Mouse (Mus musculus): ENCODE data around the gene Macf1. TPM values are rescaled to one million over a fixed set of nuclear protein-coding genes. Genes with fewer than 3 reads are reported as not detected.

Gene Macf1
- total RNA-seq, 2 experiments from 2014 or later: 55.6 to 75.8 TPM

- no peak for DNase-seq
Observed at GRCm38 (mm10) chr4:123409034-123409692, 275.0 kb downstream of the Macf1 start.

DNA sequence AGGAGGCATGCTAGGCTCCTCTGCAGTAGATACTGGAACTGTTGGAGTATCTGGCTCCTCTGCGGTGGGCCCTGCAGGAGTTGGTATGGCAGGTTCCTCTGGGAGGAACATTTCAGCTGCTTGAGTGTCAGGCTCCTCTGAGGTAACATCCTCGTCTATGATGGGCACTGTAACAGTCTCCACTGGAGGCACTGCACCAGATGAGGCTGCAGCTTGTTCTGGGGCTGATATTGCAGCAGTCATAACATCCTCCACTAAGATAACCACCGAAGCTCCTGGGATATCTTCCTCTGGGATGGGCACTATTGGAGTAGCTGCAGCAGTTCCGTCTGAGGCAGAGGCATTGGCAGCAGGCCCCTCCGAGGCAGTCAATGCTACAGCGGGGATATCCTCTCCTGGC is 276.4 kb downstream of the Macf1 start:
- no peak for DNase-seq

- DNase-seq: no peak
Observed at GRCm38 (mm10) chr4:123404056-123404455, 280.1 kb downstream of the Macf1 start.

- DNase-seq: no peak
Observed at GRCm38 (mm10) chr4:123402244-123402643, 281.9 kb downstream of the Macf1 start.

GRCm38 (mm10) chr4:123401265-123401664 is 282.9 kb downstream of the Macf1 start:
- DNase-seq: no peak

DNA sequence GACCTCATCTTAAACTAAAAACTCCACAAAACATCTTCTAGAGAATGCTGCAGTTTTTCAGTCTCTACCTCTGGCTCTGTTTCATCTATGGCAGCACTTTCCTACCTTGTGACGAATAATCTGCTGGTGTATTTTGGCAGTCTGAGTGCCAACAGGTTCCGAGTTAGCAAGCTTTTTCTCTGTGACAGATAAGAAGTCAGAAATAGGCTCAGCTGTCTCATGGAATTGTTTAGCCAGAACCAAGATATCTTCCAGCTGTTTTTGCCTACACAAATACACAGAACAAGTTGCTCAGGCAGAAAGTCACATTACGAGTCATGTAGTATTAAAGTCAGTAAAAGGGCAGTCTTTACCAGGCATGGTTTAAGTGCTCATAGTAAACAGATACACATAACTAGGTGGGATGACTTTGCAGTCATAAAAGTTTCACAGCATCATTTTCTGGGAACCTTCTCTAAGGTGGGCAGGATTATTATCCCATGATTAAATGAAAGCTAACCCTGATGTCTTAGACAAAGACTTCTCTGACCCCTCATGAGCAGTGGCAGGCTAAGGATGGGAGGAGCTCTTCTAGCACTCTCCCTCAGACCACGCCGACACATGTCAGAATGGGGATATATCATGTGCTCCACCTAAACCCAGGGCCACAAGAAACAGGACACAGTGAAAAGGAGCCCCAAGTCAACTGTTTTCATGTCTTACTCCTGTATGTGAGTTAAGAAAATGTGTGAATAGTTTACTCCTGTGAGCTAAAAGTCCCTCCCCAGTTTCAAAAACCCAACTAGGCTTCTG is 286.3 kb downstream of the Macf1 start:
- no peak for DNase-seq

DNA sequence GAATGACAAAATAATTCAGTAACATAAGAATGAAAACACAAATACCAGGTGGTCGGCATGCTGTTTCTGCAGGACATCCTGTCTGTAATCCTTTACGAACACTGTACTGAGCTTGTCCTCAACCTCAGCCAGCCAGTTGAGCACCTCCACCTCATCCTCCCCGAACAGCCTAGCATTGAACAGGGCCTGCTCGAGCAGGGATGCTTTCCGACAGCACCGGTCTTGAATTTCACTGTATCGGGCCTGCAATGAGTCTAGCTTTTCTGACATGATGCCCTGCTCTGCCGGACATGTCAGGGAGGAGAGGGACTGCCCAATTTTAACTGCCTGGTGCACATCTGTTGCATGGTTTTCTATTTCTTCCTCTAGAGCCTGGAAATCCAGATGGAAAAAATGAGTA is 287.1 kb downstream of the Macf1 start:
- no peak for DNase-seq

GRCm38 (mm10) chr4:123395435-123396000 is 288.6 kb downstream of the Macf1 start:
- no peak for DNase-seq

- no peak for DNase-seq
Observed at GRCm38 (mm10) chr4:123394878-123395277, 289.3 kb downstream of the Macf1 start.

DNA sequence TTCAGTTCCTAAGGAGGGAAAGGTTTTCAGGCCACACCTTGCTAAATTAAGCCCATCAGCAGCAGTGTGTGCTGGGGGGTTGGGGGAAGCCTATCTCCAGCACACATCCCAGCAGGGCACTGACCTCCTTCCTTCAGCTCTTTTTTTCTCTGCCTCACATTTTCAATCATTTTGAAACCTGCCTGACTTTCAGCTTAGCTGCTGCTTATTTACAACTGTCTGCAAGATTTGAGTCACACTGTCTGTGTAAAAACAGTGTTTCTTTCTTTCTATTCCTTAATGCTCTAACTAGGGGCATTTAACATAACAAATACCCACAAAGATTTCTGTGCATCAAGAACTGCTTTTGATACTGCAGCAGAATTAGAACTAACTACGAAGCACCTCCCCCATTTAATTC is 289.9 kb downstream of the Macf1 start:
- no peak for DNase-seq

DNA sequence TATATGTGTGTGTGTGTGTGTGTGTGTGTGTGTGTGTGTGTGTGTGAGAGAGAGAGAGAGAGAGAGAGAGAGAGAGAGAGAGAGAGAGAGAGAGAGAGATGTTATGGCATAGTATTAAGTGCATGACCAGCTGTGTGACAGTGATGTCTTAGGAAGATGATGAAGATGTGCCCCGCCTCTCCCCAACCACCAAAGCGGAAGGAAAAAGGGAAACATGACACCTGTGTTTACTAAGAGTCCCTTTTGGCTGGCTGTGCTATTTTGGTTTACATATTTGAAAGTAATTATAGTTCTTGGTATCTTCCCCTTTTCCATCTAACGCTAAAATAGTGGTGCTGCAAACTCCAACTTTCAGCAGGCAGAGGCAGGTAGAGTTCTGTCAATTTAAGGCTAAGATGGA is 291.2 kb downstream of the Macf1 start:
- no peak for DNase-seq

DNA sequence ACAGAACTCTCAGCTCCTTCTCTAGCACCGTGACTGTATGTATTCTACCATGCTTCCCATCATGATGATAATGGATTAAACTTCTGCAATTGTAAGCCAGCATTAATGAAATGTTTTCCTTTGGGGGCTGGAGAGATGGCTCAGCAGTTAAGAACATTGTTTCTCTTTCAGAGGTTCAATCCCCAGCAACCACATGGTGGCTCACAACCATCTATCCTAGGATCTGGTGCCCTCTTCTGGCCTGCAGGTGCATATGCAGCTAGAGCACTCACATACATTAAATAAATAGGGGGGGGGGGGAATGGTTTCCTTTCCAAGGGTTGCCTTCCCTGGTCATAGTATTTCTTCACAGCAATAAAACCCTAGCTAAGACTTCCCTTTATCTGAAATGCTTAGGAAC is 292.0 kb downstream of the Macf1 start:
- no peak for DNase-seq

- DNase-seq: no peak
Observed at GRCm38 (mm10) chr4:123385028-123385427, 299.1 kb downstream of the Macf1 start.

DNA sequence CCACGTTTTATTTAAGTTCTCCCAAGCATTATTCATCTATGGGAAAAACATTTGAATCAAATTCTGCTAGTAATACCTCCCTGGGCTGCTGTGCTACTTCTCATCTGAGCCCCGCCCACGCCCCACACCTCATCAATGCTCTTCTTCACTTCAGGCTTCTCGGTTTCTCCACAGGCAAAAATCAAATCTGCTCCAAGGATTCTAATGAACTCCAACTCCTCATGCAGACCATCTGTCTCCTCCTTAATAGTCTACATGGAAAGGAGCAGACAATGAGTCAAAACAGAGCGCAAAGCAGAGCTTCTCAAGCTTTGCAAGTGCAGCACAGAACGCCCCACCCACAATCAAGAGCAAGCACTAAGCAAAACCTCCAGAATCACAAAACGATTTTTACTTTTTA is 301.0 kb downstream of the Macf1 start:
- DNase-seq: no peak

GRCm38 (mm10) chr4:123382051-123382450 is 302.1 kb downstream of the Macf1 start:
- DNase-seq: no peak

DNA sequence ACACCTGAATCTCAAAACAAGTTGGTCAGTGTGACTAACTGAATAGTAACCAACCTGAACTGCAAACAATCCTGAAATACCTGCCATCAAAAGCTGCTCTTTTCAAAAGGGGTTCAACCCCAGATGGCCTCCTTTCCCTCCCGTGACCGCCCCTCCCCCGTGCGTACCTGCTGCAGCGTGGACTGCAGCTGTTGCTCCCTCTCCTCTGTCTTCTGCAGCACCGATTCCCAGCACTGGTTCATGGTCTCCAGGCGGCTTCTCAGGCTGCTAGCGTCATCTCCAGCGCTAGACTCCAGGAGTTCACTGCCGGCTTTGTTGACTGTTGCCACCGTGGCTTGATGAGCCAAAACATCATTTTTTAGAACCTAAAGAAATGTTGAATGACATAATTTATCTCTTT is 302.6 kb downstream of the Macf1 start:
- no peak for DNase-seq

GRCm38 (mm10) chr4:123376031-123376430 is 308.1 kb downstream of the Macf1 start:
- DNase-seq: no peak

GRCm38 (mm10) chr4:123374316-123375008 is 309.7 kb downstream of the Macf1 start:
- no peak for DNase-seq

GRCm38 (mm10) chr4:123363555-123363954 is 320.6 kb downstream of the Macf1 start:
- no peak for DNase-seq

- no peak for DNase-seq
Observed at GRCm38 (mm10) chr4:123360771-123361170, 323.4 kb downstream of the Macf1 start.

DNA sequence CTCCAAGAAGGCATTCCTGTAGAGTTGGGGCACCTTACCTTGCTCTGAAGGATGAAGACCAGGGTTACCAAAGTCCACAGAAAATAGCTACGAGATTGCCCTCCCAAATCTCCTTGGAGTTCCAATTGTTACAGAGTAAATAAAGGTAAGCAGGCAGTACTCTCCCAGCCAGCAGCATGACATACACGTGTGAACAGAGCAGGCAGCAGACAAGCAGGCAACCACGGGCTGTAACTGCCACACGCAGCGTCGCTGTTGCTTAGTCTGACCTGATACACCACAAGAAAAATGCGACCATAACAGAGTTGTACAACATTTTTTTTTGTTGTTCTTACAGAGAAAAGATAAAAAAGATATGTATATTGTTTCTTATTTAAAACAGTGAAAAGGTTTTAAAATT is 325.5 kb downstream of the Macf1 start:
- DNase-seq: no peak

DNA sequence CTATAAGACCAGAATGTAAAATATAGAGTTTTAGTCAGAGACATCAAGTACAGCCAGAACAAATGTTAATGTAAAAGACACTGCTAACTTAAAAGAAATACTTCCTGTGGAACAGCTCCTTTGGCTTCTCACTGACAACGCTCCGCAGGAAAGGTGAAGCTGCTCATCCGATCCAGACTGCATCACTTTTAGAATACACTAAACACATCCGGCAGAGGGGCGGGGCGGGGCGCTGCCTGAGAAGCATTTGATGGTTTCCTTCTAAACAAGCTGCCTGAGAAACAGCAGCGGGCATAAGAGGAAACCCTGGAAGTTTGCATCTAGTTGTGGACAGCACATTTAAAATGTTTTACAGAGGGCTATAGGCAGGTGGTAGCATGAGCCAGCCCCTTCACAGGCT is 328.2 kb downstream of the Macf1 start:
- DNase-seq: no peak
